Mouse (Mus musculus) neural tube, embryonic 14.5 days (tissue): Measurements from ENCODE around the gene Ralb. TPM values are rescaled to one million over a fixed set of nuclear protein-coding genes. Genes with fewer than 3 reads are reported as not detected.

ENCODE experiments used
- ATAC-seq: fragments of 200-750 bp; cut with Nextera tagmentation; 2 replicates; pipeline ENCODE4 v1.8.0; 2017; ENCODE audit warnings: low read depth, mild to moderate bottlenecking, moderate TSS enrichment, moderate library complexity
- H3K27ac ChIP-seq: fragments of 300-500 bp; sonication (generic); 2 replicates; pipeline ENCODE4 v1.5.1; 2014; ENCODE audit warnings: low read depth, mild to moderate bottlenecking, control low read depth, low read length, moderate library complexity, mixed read lengths
- H3K27me3 ChIP-seq: fragments of 300-500 bp; sonication (generic); 2 replicates; pipeline ENCODE4 v1.6.1; 2014; ENCODE audit warnings: low read length; ENCODE audit not compliant: control insufficient read depth, insufficient read depth
- H3K36me3 ChIP-seq: fragments of 300-500 bp; sonication (generic); 2 replicates; pipeline ENCODE4 v1.6.1; 2014; ENCODE audit warnings: low read length, mixed read lengths; ENCODE audit not compliant: control insufficient read depth, insufficient read depth
- H3K4me1 ChIP-seq: fragments of 300-500 bp; sonication (generic); 2 replicates; pipeline ENCODE4 v1.6.1; 2014; ENCODE audit warnings: low read length; ENCODE audit not compliant: control insufficient read depth, insufficient read depth
- H3K4me2 ChIP-seq: fragments of 300-500 bp; sonication (generic); 2 replicates; pipeline ENCODE4 v1.6.1; 2014; ENCODE audit warnings: mild to moderate bottlenecking, low read depth, low read length, control low read depth
- H3K4me3 ChIP-seq: fragments of 300-500 bp; sonication (generic); 2 replicates; pipeline ENCODE4 v1.5.1; 2014; ENCODE audit warnings: low read depth, low read length, control low read depth, mixed read lengths
- H3K9ac ChIP-seq: fragments of 300-500 bp; sonication (generic); replicated peaks from 2 replicates; pipeline ENCODE4 v1.6.1; 2014; ENCODE audit warnings: low read depth, mild to moderate bottlenecking, control low read depth, low read length, mixed read lengths
- H3K9me3 ChIP-seq: fragments of 300-500 bp; sonication (generic); 2 replicates; pipeline ENCODE4 v1.6.1; 2016; ENCODE audit warnings: low read length; ENCODE audit not compliant: control insufficient read depth
- WGBS: fragments of 180-500 bp; shearing (Covaris S2); extraction: QIAGEN DNeasy Blood & Tissue Kit; methylation state at CpG from one replicate; pipeline ENCODE4 v1.1.7; 2014; 5-methylcytosine and 5-hydroxymethylcytosine counted together
- polyA plus RNA-seq: library from polyadenylated mRNA; unstranded; fragments of >200 nt; fragmentation: Nextera tagmentation; extraction: Ambion mirVana; gene quantifications from 2 replicates; pipeline ENCODE4 v1.2.1, GENCODE M21; 2014

The Ralb gene
- polyA plus RNA-seq, 1 experiment from 2014 or later, result 35.8 TPM

GRCm38 (mm10) chr1:119518786-119519185 lies 14.2 kb upstream of the Ralb start:
- no peaks in the 10 kb centered on the region for H3K36me3 ChIP-seq
- H3K9me3 ChIP-seq, result no peaks in the 10 kb centered on the region
- H3K27ac ChIP-seq, result no peak overlapping the region
- H3K27me3 ChIP-seq, result no peaks in the 10 kb centered on the region
- H3K4me3 ChIP-seq, result no peak overlapping the region
- H3K4me1 ChIP-seq, result 0 out of 2 replicates have a peak, but pooled peaks cover 4% of the 10 kb centered on the region
- ATAC-seq, result no peak
- no peak overlapping the region for H3K9ac ChIP-seq
- no peak overlapping the region for H3K4me2 ChIP-seq

- no peak overlapping the region for H3K4me3 ChIP-seq
- 79% methylated on average over 7 of the region's 7 CpGs for WGBS
- H3K27ac ChIP-seq, result no peak overlapping the region
- 0 out of 2 replicates have a peak, but pooled peaks cover 4% of the 10 kb centered on the region for H3K4me1 ChIP-seq
- no peak overlapping the region for H3K4me2 ChIP-seq
- no peaks in the 10 kb centered on the region for H3K9me3 ChIP-seq
- H3K27me3 ChIP-seq, result no peaks in the 10 kb centered on the region
- no peak overlapping the region for H3K9ac ChIP-seq
- no peak for ATAC-seq
- H3K36me3 ChIP-seq, result no peaks in the 10 kb centered on the region
These were observed 13.5 kb upstream of the Ralb start for GRCm38 (mm10) chr1:119518060-119518459.

- Histone ChIP-seq H3K36me3 (no peaks in the 10 kb centered on the region), H3K4me3 (no peak overlapping the region), H3K9me3 (no peaks in the 10 kb centered on the region), H3K4me1 (no peaks in the 10 kb centered on the region), H3K4me2 (no peak overlapping the region), H3K27ac (no peak overlapping the region), H3K27me3 (no peaks in the 10 kb centered on the region), H3K9ac (no peak overlapping the region)
- 77% methylated on average over 8 of the region's 8 CpGs for WGBS
- no peak for ATAC-seq
These were observed 6.3 kb upstream of the Ralb start for GRCm38 (mm10) chr1:119510857-119511256.

- Histone ChIP-seq H3K4me1 (no peaks in the 10 kb centered on the region), H3K36me3 (no peaks in the 10 kb centered on the region), H3K27ac (no peak overlapping the region), H3K9ac (no peak overlapping the region), H3K4me2 (no peak overlapping the region), H3K9me3 (no peaks in the 10 kb centered on the region), H3K27me3 (no peaks in the 10 kb centered on the region), H3K4me3 (no peak overlapping the region)
- 75% methylated on average over 9 of the region's 9 CpGs for WGBS
- no peak for ATAC-seq
These were observed 5.8 kb upstream of the Ralb start for GRCm38 (mm10) chr1:119510409-119510808.

- Histone ChIP-seq H3K27me3 (no peaks in the 10 kb centered on the region), H3K4me2 (no peak overlapping the region), H3K4me1 (peaks cover 7% of the 10 kb centered on the region; the same call in 1 of the 2 replicates), H3K4me3 (no peak overlapping the region), H3K9me3 (no peaks in the 10 kb centered on the region), H3K9ac (no peak overlapping the region), H3K36me3 (no peaks in the 10 kb centered on the region), H3K27ac (no peak overlapping the region)
- ATAC-seq, result no peak
- 83% methylated on average over 7 of the region's 7 CpGs for WGBS
These were observed 4.9 kb upstream of the Ralb start for GRCm38 (mm10) chr1:119509474-119509873.

GRCm38 (mm10) chr1:119508548-119508947 lies 4.0 kb upstream of the Ralb start:
- no peak overlapping the region for H3K4me2 ChIP-seq
- no peaks in the 10 kb centered on the region for H3K9me3 ChIP-seq
- peaks cover 7% of the 10 kb centered on the region; the same call in 1 of the 2 replicates for H3K4me1 ChIP-seq
- no peak overlapping the region for H3K9ac ChIP-seq
- no peaks in the 10 kb centered on the region for H3K36me3 ChIP-seq
- ATAC-seq, result no peak
- 47% methylated on average over 4 of the region's 4 CpGs for WGBS
- no peaks in the 10 kb centered on the region for H3K27me3 ChIP-seq
- H3K4me3 ChIP-seq, result no peak overlapping the region
- no peak overlapping the region for H3K27ac ChIP-seq

- Histone ChIP-seq H3K27me3 (no peaks in the 10 kb centered on the region), H3K4me3 (no peak overlapping the region), H3K27ac (no peak overlapping the region), H3K9me3 (no peaks in the 10 kb centered on the region), H3K4me1 (peaks cover 12% of the 10 kb centered on the region; the same call in 1 of the 2 replicates), H3K36me3 (no peaks in the 10 kb centered on the region), H3K4me2 (no peak overlapping the region), H3K9ac (no peak overlapping the region)
- ATAC-seq, result no peak
- WGBS, result 98% methylated on average over 3 of the region's 3 CpGs
These were observed 1.4 kb upstream of the Ralb start for GRCm38 (mm10) chr1:119505951-119506350.

- H3K9ac ChIP-seq, result peak overlapping the region; percentile 71; the same call in 1 of the 2 replicates
- WGBS, result 24% methylated on average over 5 of the region's 5 CpGs
These were observed 786 bp downstream of the Ralb start for GRCm38 (mm10) chr1:119503808-119504207.

GRCm38 (mm10) chr1:119503181-119503580 lies 1.4 kb downstream of the Ralb start:
- H3K4me1 ChIP-seq, result peaks cover 12% of the 10 kb centered on the region; the same call in 1 of the 2 replicates
- peak overlapping the region; percentile 73; the same call in 1 of the 2 replicates for H3K4me2 ChIP-seq
- no peak for ATAC-seq
- no peaks in the 10 kb centered on the region for H3K27me3 ChIP-seq
- peak overlapping the region; percentile 10; the same call in 1 of the 2 replicates for H3K4me3 ChIP-seq
- H3K9ac ChIP-seq, result no peak overlapping the region
- 79% methylated on average over 3 of the region's 3 CpGs for WGBS
- no peak overlapping the region for H3K27ac ChIP-seq
- no peaks in the 10 kb centered on the region for H3K9me3 ChIP-seq
- no peaks in the 10 kb centered on the region for H3K36me3 ChIP-seq

More at GRCm38 (mm10) chr1:119503808-119504207, 786 bp downstream of the Ralb start:
- ATAC-seq, result no peak
- Histone ChIP-seq H3K4me3 (peak overlapping the region; percentile 75), H3K27ac (no peak overlapping the region), H3K36me3 (no peaks in the 10 kb centered on the region), H3K9me3 (no peaks in the 10 kb centered on the region), H3K4me1 (peaks cover 12% of the 10 kb centered on the region; the same call in 1 of the 2 replicates), H3K27me3 (no peaks in the 10 kb centered on the region), H3K4me2 (peak overlapping the region; percentile 73)
